Mouse (Mus musculus) midbrain, embryonic 16.5 days (tissue): Measurements from ENCODE around the gene Zfp488. TPM values are rescaled to one million over a fixed set of nuclear protein-coding genes. Genes with fewer than 3 reads are reported as not detected.

ENCODE experiments used
- ATAC-seq: fragments of 200-750 bp; cut with Nextera tagmentation; 2 replicates; pipeline ENCODE4 v1.8.0; 2017; ENCODE audit warnings: moderate TSS enrichment
- H3K27ac ChIP-seq: fragments of 300-500 bp; sonication (generic); 2 replicates; pipeline ENCODE4 v1.5.1; 2014; ENCODE audit warnings: mild to moderate bottlenecking, low read length, mixed read lengths
- H3K27me3 ChIP-seq: fragments of 300-500 bp; sonication (generic); 2 replicates; pipeline ENCODE4 v1.6.1; 2014; ENCODE audit warnings: low read depth, low read length, mixed read lengths; ENCODE audit not compliant: control insufficient read depth, insufficient read depth
- H3K36me3 ChIP-seq: fragments of 300-500 bp; sonication (generic); 2 replicates; pipeline ENCODE4 v1.6.1; 2014; ENCODE audit warnings: mild to moderate bottlenecking, low read length, moderate library complexity, mixed read lengths; ENCODE audit not compliant: control insufficient read depth, insufficient read depth
- H3K4me1 ChIP-seq: fragments of 300-500 bp; sonication (generic); 2 replicates; pipeline ENCODE4 v1.6.1; 2014; ENCODE audit warnings: mild to moderate bottlenecking, low read length, mixed read lengths; ENCODE audit not compliant: control insufficient read depth, insufficient read depth
- H3K4me2 ChIP-seq: fragments of 300-500 bp; sonication (generic); 2 replicates; pipeline ENCODE4 v1.6.1; 2014; ENCODE audit warnings: mild to moderate bottlenecking, low read length, mixed read lengths
- H3K4me3 ChIP-seq: fragments of 300-500 bp; sonication (generic); 2 replicates; pipeline ENCODE4 v1.5.1; 2014; ENCODE audit warnings: low read depth, mild to moderate bottlenecking, low read length, moderate library complexity, mixed read lengths
- H3K9ac ChIP-seq: fragments of 300-500 bp; sonication (generic); 2 replicates; pipeline ENCODE4 v1.6.1; 2014; ENCODE audit warnings: low read depth, low read length, mixed read lengths
- H3K9me3 ChIP-seq: fragments of 300-500 bp; sonication (generic); replicated peaks from 2 replicates; pipeline ENCODE4 v1.6.1; 2014; ENCODE audit warnings: mild to moderate bottlenecking, low read length, mixed read lengths; ENCODE audit not compliant: control insufficient read depth, poor library complexity, severe bottlenecking
- WGBS: fragments of 180-500 bp; shearing (Covaris S2); extraction: QIAGEN DNeasy Blood & Tissue Kit; methylation state at CpG from one replicate; pipeline ENCODE4 v1.1.7; 2014; 5-methylcytosine and 5-hydroxymethylcytosine counted together
- polyA plus RNA-seq: library from polyadenylated mRNA; unstranded; fragments of >200 nt; fragmentation: Nextera tagmentation; extraction: Ambion mirVana; gene quantifications from 2 replicates; pipeline ENCODE4 v1.2.1, GENCODE M21; 2015

Gene Zfp488
- polyA plus RNA-seq, 1 experiment from 2014 or later, result 1.1 TPM

- H3K4me3 ChIP-seq, result no peak overlapping the region
- no peaks in the 10 kb centered on the region for H3K27me3 ChIP-seq
- H3K4me2 ChIP-seq, result no peak overlapping the region
- WGBS, result 55% methylated on average over 3 of the region's 3 CpGs
- H3K4me1 ChIP-seq, result no peaks in the 10 kb centered on the region
- no peak overlapping the region for H3K9ac ChIP-seq
- ATAC-seq, result no peak
- no peaks in the 10 kb centered on the region for H3K36me3 ChIP-seq
- no peak overlapping the region for H3K27ac ChIP-seq
- no peaks in the 10 kb centered on the region for H3K9me3 ChIP-seq
Observed at GRCm38 (mm10) chr14:33958841-33959240, 19.7 kb downstream of the Zfp488 start.

- no peak overlapping the region for H3K4me3 ChIP-seq
- 93% methylated on average over 4 of the region's 4 CpGs for WGBS
- H3K27me3 ChIP-seq, result no peaks in the 10 kb centered on the region
- H3K4me2 ChIP-seq, result no peak overlapping the region
- no peaks in the 10 kb centered on the region for H3K9me3 ChIP-seq
- H3K4me1 ChIP-seq, result no peaks in the 10 kb centered on the region
- H3K36me3 ChIP-seq, result no peaks in the 10 kb centered on the region
- H3K9ac ChIP-seq, result no peak overlapping the region
- H3K27ac ChIP-seq, result no peak overlapping the region
- ATAC-seq, result no peak
Observed at GRCm38 (mm10) chr14:33958186-33958585, 20.4 kb downstream of the Zfp488 start.

GRCm38 (mm10) chr14:33956055-33956454 lies 22.5 kb downstream of the Zfp488 start:
- H3K27ac ChIP-seq, result no peak overlapping the region
- H3K4me1 ChIP-seq, result no peaks in the 10 kb centered on the region
- H3K36me3 ChIP-seq, result no peaks in the 10 kb centered on the region
- H3K4me2 ChIP-seq, result no peak overlapping the region
- no peaks in the 10 kb centered on the region for H3K27me3 ChIP-seq
- WGBS, result 83% methylated on average over 13 of the region's 13 CpGs
- no peaks in the 10 kb centered on the region for H3K9me3 ChIP-seq
- H3K9ac ChIP-seq, result no peak overlapping the region
- no peak overlapping the region for H3K4me3 ChIP-seq
- no peak for ATAC-seq

GRCm38 (mm10) chr14:33953761-33954160 lies 24.8 kb downstream of the Zfp488 start, which contains the start of gene Rbp3:
TSS of gene Rbp3 (plus strand) at chr14:33954003.
- WGBS, result 62% methylated on average over 5 of the region's 5 CpGs
- H3K27me3 ChIP-seq, result no peaks in the 10 kb centered on the region
- ATAC-seq, result no peak

GRCm38 (mm10) chr14:33952233-33952981 lies 26.2 kb downstream of the Zfp488 start:
- Histone ChIP-seq H3K27ac (no peak overlapping the region), H3K9me3 (no peaks in the 10 kb centered on the region), H3K27me3 (no peaks in the 10 kb centered on the region), H3K36me3 (no peaks in the 10 kb centered on the region), H3K4me2 (no peak overlapping the region), H3K4me3 (no peak overlapping the region), H3K9ac (no peak overlapping the region), H3K4me1 (no peaks in the 10 kb centered on the region)
- ATAC-seq, result no peak
- 62% methylated on average over 6 of the region's 6 CpGs for WGBS

More at GRCm38 (mm10) chr14:33953761-33954160, 24.8 kb downstream of the Zfp488 start, which contains the start of gene Rbp3:
- Histone ChIP-seq H3K9me3 (no peaks in the 10 kb centered on the region), H3K4me2 (no peak within 1 kb of the TSS), H3K4me1 (no peaks in the 10 kb centered on the region), H3K4me3 (no peak within 1 kb of the TSS), H3K36me3 (no peaks in the 10 kb centered on the region), H3K9ac (no peak within 1 kb of the TSS), H3K27ac (no peak within 1 kb of the TSS)

- H3K27me3 ChIP-seq, result no peaks in the 10 kb centered on the region
- H3K4me1 ChIP-seq, result no peaks in the 10 kb centered on the region
- no peaks in the 10 kb centered on the region for H3K9me3 ChIP-seq
- H3K4me3 ChIP-seq, result no peak overlapping the region
- H3K4me2 ChIP-seq, result no peak overlapping the region
- 82% methylated on average over 6 of the region's 6 CpGs for WGBS
- H3K9ac ChIP-seq, result no peak overlapping the region
- no peak for ATAC-seq
- no peaks in the 10 kb centered on the region for H3K36me3 ChIP-seq
- H3K27ac ChIP-seq, result no peak overlapping the region
Observed at GRCm38 (mm10) chr14:33946125-33946524, 32.4 kb downstream of the Zfp488 start.

- no peak for ATAC-seq
- Histone ChIP-seq H3K9me3 (no peaks in the 10 kb centered on the region), H3K4me2 (no peak overlapping the region), H3K4me3 (no peak overlapping the region), H3K27me3 (no peaks in the 10 kb centered on the region), H3K36me3 (no peaks in the 10 kb centered on the region), H3K27ac (no peak overlapping the region), H3K4me1 (no peaks in the 10 kb centered on the region), H3K9ac (no peak overlapping the region)
- WGBS, result 76% methylated on average over 5 of the region's 5 CpGs
Observed at GRCm38 (mm10) chr14:33942222-33942621, 36.3 kb downstream of the Zfp488 start.

- Histone ChIP-seq H3K4me3 (no peak within 1 kb of the TSS), H3K36me3 (no peaks in the 10 kb centered on the region), H3K27ac (no peak within 1 kb of the TSS), H3K9ac (no peak within 1 kb of the TSS), H3K4me2 (no peak within 1 kb of the TSS), H3K27me3 (no peaks in the 10 kb centered on the region), H3K4me1 (no peaks in the 10 kb centered on the region), H3K9me3 (no peaks in the 10 kb centered on the region)
- ATAC-seq, result no peak
- WGBS, result 76% methylated on average over 8 of the region's 8 CpGs
Observed at GRCm38 (mm10) chr14:33940739-33941138, 37.8 kb downstream of the Zfp488 start, which contains the start of gene Gdf2. TSS of gene Gdf2 (plus strand) at chr14:33941039.

GRCm38 (mm10) chr14:33939117-33939516 lies 39.4 kb downstream of the Zfp488 start:
- 28% methylated on average over 9 of the region's 9 CpGs for WGBS
- Histone ChIP-seq H3K9me3 (no peaks in the 10 kb centered on the region), H3K4me3 (no peak overlapping the region), H3K4me1 (no peaks in the 10 kb centered on the region), H3K27ac (no peak overlapping the region), H3K9ac (no peak overlapping the region), H3K27me3 (no peaks in the 10 kb centered on the region), H3K4me2 (peak overlapping the region; percentile 24; the same call in 1 of the 2 replicates), H3K36me3 (no peaks in the 10 kb centered on the region)
- ATAC-seq, result no peak
